8 mouse cellular contexts compared by ENCODE assay signal in the genomic region with DNA sequence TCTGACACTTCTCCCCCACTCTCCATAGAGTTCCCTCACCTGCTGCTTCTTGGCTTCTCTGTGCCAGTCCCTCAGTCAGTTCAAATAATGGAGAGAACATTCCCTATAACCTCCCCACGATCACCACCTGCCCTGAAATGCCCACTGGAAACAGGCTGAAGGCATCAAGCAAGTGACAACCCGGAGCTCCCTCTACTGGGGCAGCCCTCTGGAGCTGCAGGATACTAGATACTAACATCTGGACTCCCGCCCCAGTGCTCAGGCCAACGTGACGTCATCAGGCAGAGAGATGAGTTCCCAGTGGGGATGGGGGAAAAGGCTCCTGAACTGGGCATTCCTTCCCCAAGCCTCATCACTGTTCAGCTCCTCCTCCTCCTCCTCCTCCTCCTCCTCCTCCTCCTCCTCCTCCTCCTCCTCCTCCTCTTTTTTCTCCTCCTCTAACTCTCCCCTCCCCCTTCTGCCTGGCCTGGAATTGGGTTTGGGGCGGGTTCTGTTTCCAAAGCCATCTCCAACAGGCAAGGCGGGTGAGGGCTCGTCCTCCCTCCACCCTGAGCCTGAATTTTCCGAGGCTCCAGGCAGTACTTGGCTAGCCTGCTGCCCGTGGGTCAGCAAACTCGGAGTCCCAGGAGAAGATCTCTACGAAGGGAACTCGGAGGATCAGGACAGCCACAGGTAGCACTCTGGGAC. TPM values are rescaled to one million over a fixed set of nuclear protein-coding genes. Genes with fewer than 3 reads are reported as not detected.
A peak's percentile ranks its signal among the peaks of the same experiment; 100 is the strongest.
DNase-seq lines count a peak whose midpoint lies in the region; ATAC-seq lines count a peak whose summit lies in the region.

A gene (plus strand): TSS at position 508 of the 687 bp plus-strand sequence.

- H3K4me1 ChIP-seq in forebrain, embryonic 12.5 days, result peaks cover 24% of the 10 kb centered on the region

- H3K9ac ChIP-seq in forebrain, embryonic 12.5 days, result no peak within 1 kb of the TSS

- intact Hi-C loops in left cerebral cortex, postnatal 4 days (cut with DNase I), result no loop called here
- intact Hi-C loops in heart, postnatal 14 days (cut with DNase I), result no loop called here

- no peak within 1 kb of the TSS for H3K4me2 ChIP-seq in forebrain, embryonic 12.5 days

- H3K27me3 ChIP-seq in forebrain, embryonic 12.5 days, result no peaks in the 10 kb centered on the region

- H3K9me3 ChIP-seq in forebrain, embryonic 12.5 days, result no peaks in the 10 kb centered on the region

- no peaks in the 10 kb centered on the region for H3K36me3 ChIP-seq in forebrain, embryonic 12.5 days (replicated peaks)

- H3K4me3 ChIP-seq in forebrain, embryonic 12.5 days (replicated peaks), result no peak within 1 kb of the TSS

- ATAC-seq in forebrain, embryonic 12.5 days (ENCODE audit: low FRiP score), result no peak

- peak; percentile 38 for DNase-seq in left cerebral cortex, postnatal 4 days
- DNase-seq in left cerebral cortex, adult 8-10 months (ENCODE audit: low spot score in 2 of 2), result no peak
- DNase-seq in cerebellum, postnatal 36 days, result peak; percentile 76 to 83
- DNase-seq in heart, postnatal 14 days, result peak; percentile 80 to 81
- DNase-seq in skeletal muscle tissue, adult 2 months (ENCODE audit: low read depth, low spot score), result peak; percentile 93
- DNase-seq in right cerebral cortex, postnatal 25 days, result no peak
- no peak for DNase-seq in adrenal gland, adult (ENCODE audit: inconsistent age in 2 of 2, low spot score in 1 of 2)

- H3K27ac ChIP-seq in forebrain, embryonic 12.5 days, result no peak within 1 kb of the TSS

- 45% methylated on average over 12 of the region's 13 CpGs for WGBS in forebrain, embryonic 12.5 days

RNA-seq across cellular contexts. Expression of the gene that starts here (rescaled TPM):
- total RNA-seq in left cerebral cortex, postnatal 4 days (2021), result 1 to 10 TPM; 2.2 to 3.0 TPM
- 1 to 10 TPM; 1.3 to 2.1 (median 1.7) TPM for total RNA-seq in left cerebral cortex, adult 8-10 months (2022)
- 1 to 10 TPM; 4.8 to 7.1 TPM for total RNA-seq in heart, postnatal 14 days (2021)
- 0.46 and 0.47 TPM in 2 replicates for polyA plus RNA-seq in forebrain, embryonic 12.5 days (2016; fragmentation: Nextera tagmentation; extraction: Ambion mirVana)

Comparison
In these comparisons a context has a peak if more than half of its experiments do, and no peak if none do; other contexts are left out.
1. DNase-seq: peak in left cerebral cortex, postnatal 4 days (single experiment), cerebellum, postnatal 36 days (2 of 2), heart, postnatal 14 days (2 of 2) and skeletal muscle tissue, adult 2 months (single experiment); none in left cerebral cortex, adult 8-10 months (0 of 2), right cerebral cortex, postnatal 25 days (single experiment) and adrenal gland, adult (0 of 2).